Mouse (Mus musculus): ENCODE measurements around the gene Dazap1. TPM values are rescaled to one million over a fixed set of nuclear protein-coding genes. Genes with fewer than 3 reads are reported as not detected.

Gene Dazap1
- polyA plus RNA-seq, 1 experiment from 2014 or later = 45.7 TPM

- ATAC-seq (replicated peaks; ENCODE audit: low FRiP score, low TSS enrichment, low read depth) = no peak
- Histone ChIP-seq H3K9ac (ENCODE audit: low read length) (no peak overlapping the region), H3K27me3 (replicated peaks; ENCODE audit: control insufficient read depth, insufficient read depth, low read length) (no peaks in the 10 kb centered on the region), H3K4me2 (ENCODE audit: low read length) (no peak overlapping the region), H3K9me3 (ENCODE audit: control insufficient read depth, low read length) (no peaks in the 10 kb centered on the region), H3K27ac (ENCODE audit: low read depth) (no peak overlapping the region), H3K36me3 (ENCODE audit: control insufficient read depth, insufficient read depth, low read length) (peaks cover 59% of the 10 kb centered on the region), H3K4me3 (ENCODE audit: low read depth, low read length) (no peak overlapping the region), H3K4me1 (replicated peaks; ENCODE audit: control insufficient read depth, insufficient read depth, low read length) (peaks cover 6% of the 10 kb centered on the region)
- WGBS = 85% methylated on average over 6 of the region's 6 CpGs
- DNase-seq (ENCODE audit: low spot score) = no peak
These were observed 7.7 kb upstream of the Dazap1 start for GRCm38 (mm10) chr10:80253551-80253950.

- WGBS = 94% methylated on average over 26 of the region's 26 CpGs
- no peak overlapping the region for H3K4me2 ChIP-seq (ENCODE audit: low read length)
- DNase-seq (ENCODE audit: low spot score) = no peak
- H3K27ac ChIP-seq (ENCODE audit: low read depth) = no peak overlapping the region
- no peak overlapping the region for H3K4me3 ChIP-seq (ENCODE audit: low read depth, low read length)
- H3K9me3 ChIP-seq (ENCODE audit: control insufficient read depth, low read length) = no peaks in the 10 kb centered on the region
- H3K4me1 ChIP-seq (replicated peaks; ENCODE audit: control insufficient read depth, insufficient read depth, low read length) = peaks cover 10% of the 10 kb centered on the region
- peaks cover 65% of the 10 kb centered on the region for H3K36me3 ChIP-seq (ENCODE audit: control insufficient read depth, insufficient read depth, low read length)
- no peak for ATAC-seq (replicated peaks; ENCODE audit: low FRiP score, low TSS enrichment, low read depth)
- H3K9ac ChIP-seq (ENCODE audit: low read length) = no peak overlapping the region
- H3K27me3 ChIP-seq (replicated peaks; ENCODE audit: control insufficient read depth, insufficient read depth, low read length) = no peaks in the 10 kb centered on the region
These were observed 6.7 kb upstream of the Dazap1 start for GRCm38 (mm10) chr10:80254331-80255297.

DNA sequence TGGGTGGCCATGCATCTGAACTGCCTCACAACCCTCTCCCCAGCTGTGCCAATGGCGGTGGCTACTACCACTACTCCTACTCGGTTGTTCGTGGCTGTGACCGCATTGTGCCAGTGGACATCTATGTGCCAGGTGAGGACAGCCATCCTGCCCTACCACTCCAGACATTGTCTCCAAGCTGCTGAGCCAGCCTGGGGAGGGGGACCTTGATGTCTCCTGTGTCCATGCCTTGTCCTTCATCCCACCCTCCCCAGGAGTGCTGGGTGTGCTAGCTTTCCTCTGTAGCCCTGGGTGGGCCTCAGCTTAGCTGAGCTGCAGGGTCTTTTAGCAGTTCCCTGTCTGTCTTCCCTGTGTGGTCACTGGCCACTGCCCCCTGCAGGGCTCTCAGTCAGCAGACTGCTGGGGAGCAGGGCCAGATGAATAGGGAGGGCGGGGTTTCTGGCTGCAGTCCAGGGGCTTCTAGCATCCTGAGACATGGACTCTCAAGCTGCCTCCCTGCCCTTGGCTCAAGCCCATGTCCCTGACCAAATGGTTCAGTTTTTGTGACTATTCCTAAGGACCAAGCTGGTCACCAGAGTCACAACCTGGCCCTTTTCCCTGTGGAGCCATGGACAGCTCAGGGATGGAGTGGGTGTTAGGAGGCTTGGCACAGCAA, 5.3 kb upstream of the Dazap1 start:
- H3K4me3 ChIP-seq (ENCODE audit: low read depth, low read length) = no peak overlapping the region

DNA sequence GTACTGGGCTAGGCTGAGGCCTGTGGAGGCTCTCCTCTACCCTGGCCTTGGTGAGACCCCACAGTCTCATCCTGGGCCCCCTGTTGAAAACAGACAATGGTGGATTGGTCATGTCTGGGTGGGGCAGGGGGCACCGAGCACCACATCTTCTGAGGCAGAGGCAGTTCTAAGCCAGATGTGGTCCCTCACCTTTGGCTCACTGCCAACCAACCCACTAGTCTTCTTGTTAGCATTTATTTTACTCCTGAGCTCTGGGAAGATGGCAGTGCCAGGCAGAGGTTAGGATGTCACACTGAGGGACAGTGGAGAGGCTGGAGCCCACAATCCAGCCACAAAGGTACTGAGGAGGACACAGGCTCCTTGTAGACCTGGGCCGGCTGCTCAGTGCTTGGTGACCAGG, 3.4 kb upstream of the Dazap1 start:
- no peak overlapping the region for H3K9ac ChIP-seq (ENCODE audit: low read length)
- H3K27me3 ChIP-seq (replicated peaks; ENCODE audit: control insufficient read depth, insufficient read depth, low read length) = no peaks in the 10 kb centered on the region
- ATAC-seq (replicated peaks; ENCODE audit: low FRiP score, low TSS enrichment, low read depth) (no peak), DNase-seq (ENCODE audit: low spot score) (no peak)
- H3K4me3 ChIP-seq (ENCODE audit: low read depth, low read length) = no peak overlapping the region
- H3K4me2 ChIP-seq (ENCODE audit: low read length) = no peak overlapping the region
- H3K4me1 ChIP-seq (replicated peaks; ENCODE audit: control insufficient read depth, insufficient read depth, low read length) = peaks cover 21% of the 10 kb centered on the region
- H3K27ac ChIP-seq (ENCODE audit: low read depth) = no peak overlapping the region
- no peaks in the 10 kb centered on the region for H3K9me3 ChIP-seq (ENCODE audit: control insufficient read depth, low read length)
- WGBS = 69% methylated on average over 2 of the region's 2 CpGs
- H3K36me3 ChIP-seq (ENCODE audit: control insufficient read depth, insufficient read depth, low read length) = peaks cover 59% of the 10 kb centered on the region

More for the DNA sequence above, 5.3 kb upstream of the Dazap1 start:
- peaks cover 16% of the 10 kb centered on the region for H3K4me1 ChIP-seq (replicated peaks; ENCODE audit: control insufficient read depth, insufficient read depth, low read length)
- ATAC-seq (replicated peaks; ENCODE audit: low FRiP score, low TSS enrichment, low read depth) (no peak), DNase-seq (ENCODE audit: low spot score) (no peak)
- H3K9me3 ChIP-seq (ENCODE audit: control insufficient read depth, low read length) = no peaks in the 10 kb centered on the region
- no peak overlapping the region for H3K4me2 ChIP-seq (ENCODE audit: low read length)
- WGBS = 90% methylated on average over 5 of the region's 5 CpGs
- H3K36me3 ChIP-seq (ENCODE audit: control insufficient read depth, insufficient read depth, low read length) = peaks cover 65% of the 10 kb centered on the region
- no peak overlapping the region for H3K9ac ChIP-seq (ENCODE audit: low read length)
- H3K27me3 ChIP-seq (replicated peaks; ENCODE audit: control insufficient read depth, insufficient read depth, low read length) = no peaks in the 10 kb centered on the region
- no peak overlapping the region for H3K27ac ChIP-seq (ENCODE audit: low read depth)

DNA sequence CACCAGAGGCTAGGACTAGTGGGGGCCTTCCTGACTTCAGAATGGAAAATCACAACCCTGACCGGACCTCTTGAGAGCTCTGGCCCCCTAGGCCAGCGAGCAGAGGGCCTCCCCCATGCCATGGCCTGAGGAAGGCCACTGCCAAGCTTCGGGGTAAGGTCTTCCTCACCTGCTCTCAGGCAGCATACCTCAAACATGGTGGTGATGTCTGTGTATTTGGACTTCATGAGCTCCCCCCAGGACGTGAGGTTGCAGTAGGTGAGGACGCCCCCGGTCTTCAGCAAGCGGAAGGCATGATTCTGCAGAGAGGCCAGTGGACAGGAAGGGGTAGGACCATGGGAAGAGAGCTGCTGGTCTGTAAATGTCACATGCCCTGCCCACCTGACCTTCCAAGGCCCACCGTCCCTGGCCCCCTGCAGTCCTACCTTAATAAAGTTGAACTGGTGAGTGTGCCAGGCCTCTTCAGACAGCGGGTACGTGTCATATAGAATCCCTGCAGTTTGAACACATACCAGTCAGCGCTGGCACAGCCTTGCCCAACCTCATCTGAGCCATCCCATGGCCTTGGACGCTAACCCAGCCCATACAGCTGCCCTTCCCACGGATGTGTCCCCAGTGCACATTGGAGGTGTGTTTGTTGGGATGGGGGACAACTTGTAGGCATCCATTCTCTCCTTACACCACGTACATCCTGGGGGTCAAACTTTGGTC, 2.4 kb upstream of the Dazap1 start:
- H3K27me3 ChIP-seq (replicated peaks; ENCODE audit: control insufficient read depth, insufficient read depth, low read length) = no peaks in the 10 kb centered on the region
- H3K4me3 ChIP-seq (ENCODE audit: low read depth, low read length) = no peak overlapping the region
- ATAC-seq (replicated peaks; ENCODE audit: low FRiP score, low TSS enrichment, low read depth) (no peak), DNase-seq (ENCODE audit: low spot score) (no peak)
- peaks cover 50% of the 10 kb centered on the region for H3K36me3 ChIP-seq (ENCODE audit: control insufficient read depth, insufficient read depth, low read length)
- WGBS = 89% methylated on average over 14 of the region's 14 CpGs
- peaks cover 21% of the 10 kb centered on the region for H3K4me1 ChIP-seq (replicated peaks; ENCODE audit: control insufficient read depth, insufficient read depth, low read length)
- H3K9me3 ChIP-seq (ENCODE audit: control insufficient read depth, low read length) = no peaks in the 10 kb centered on the region
- no peak overlapping the region for H3K9ac ChIP-seq (ENCODE audit: low read length)
- no peak overlapping the region for H3K27ac ChIP-seq (ENCODE audit: low read depth)
- H3K4me2 ChIP-seq (ENCODE audit: low read length) = 0 out of 2 replicates have a peak overlapping the region, but pooled peaks have one; percentile 91

GRCm38 (mm10) chr10:80259463-80259805, 1.9 kb upstream of the Dazap1 start:
- no peak for ATAC-seq (replicated peaks; ENCODE audit: low FRiP score, low TSS enrichment, low read depth)
- H3K4me2 ChIP-seq (ENCODE audit: low read length) = peak overlapping the region; percentile 91
- H3K4me1 ChIP-seq (replicated peaks; ENCODE audit: control insufficient read depth, insufficient read depth, low read length) = peaks cover 21% of the 10 kb centered on the region
- H3K27ac ChIP-seq (ENCODE audit: low read depth) = peak overlapping the region; percentile 27; the same call in 1 of the 2 replicates
- no peaks in the 10 kb centered on the region for H3K9me3 ChIP-seq (ENCODE audit: control insufficient read depth, low read length)
- 0 out of 2 replicates have a peak overlapping the region, but pooled peaks have one; percentile 63 for H3K4me3 ChIP-seq (ENCODE audit: low read depth, low read length)
- 78% methylated on average over 6 of the region's 6 CpGs for WGBS
- H3K9ac ChIP-seq (ENCODE audit: low read length) = peak overlapping the region; percentile 50
- DNase-seq (ENCODE audit: low spot score) = no peak
- peaks cover 45% of the 10 kb centered on the region for H3K36me3 ChIP-seq (ENCODE audit: control insufficient read depth, insufficient read depth, low read length)
- H3K27me3 ChIP-seq (replicated peaks; ENCODE audit: control insufficient read depth, insufficient read depth, low read length) = no peaks in the 10 kb centered on the region

- peak overlapping the region; percentile 50 for H3K9ac ChIP-seq (ENCODE audit: low read length)
- peak overlapping the region; percentile 63 for H3K4me3 ChIP-seq (ENCODE audit: low read depth, low read length)
- no peak for ATAC-seq (replicated peaks; ENCODE audit: low FRiP score, low TSS enrichment, low read depth)
- peaks cover 38% of the 10 kb centered on the region for H3K36me3 ChIP-seq (ENCODE audit: control insufficient read depth, insufficient read depth, low read length)
- WGBS = 10% methylated on average over 19 of the region's 19 CpGs
- H3K4me2 ChIP-seq (ENCODE audit: low read length) = peak overlapping the region; percentile 91
- no peaks in the 10 kb centered on the region for H3K27me3 ChIP-seq (replicated peaks; ENCODE audit: control insufficient read depth, insufficient read depth, low read length)
- no peaks in the 10 kb centered on the region for H3K9me3 ChIP-seq (ENCODE audit: control insufficient read depth, low read length)
- DNase-seq (ENCODE audit: low spot score) = no peak
- H3K27ac ChIP-seq (ENCODE audit: low read depth) = peak overlapping the region; percentile 99
- peaks cover 21% of the 10 kb centered on the region for H3K4me1 ChIP-seq (replicated peaks; ENCODE audit: control insufficient read depth, insufficient read depth, low read length)
These were observed 1.2 kb upstream of the Dazap1 start for GRCm38 (mm10) chr10:80259861-80260641.

DNA sequence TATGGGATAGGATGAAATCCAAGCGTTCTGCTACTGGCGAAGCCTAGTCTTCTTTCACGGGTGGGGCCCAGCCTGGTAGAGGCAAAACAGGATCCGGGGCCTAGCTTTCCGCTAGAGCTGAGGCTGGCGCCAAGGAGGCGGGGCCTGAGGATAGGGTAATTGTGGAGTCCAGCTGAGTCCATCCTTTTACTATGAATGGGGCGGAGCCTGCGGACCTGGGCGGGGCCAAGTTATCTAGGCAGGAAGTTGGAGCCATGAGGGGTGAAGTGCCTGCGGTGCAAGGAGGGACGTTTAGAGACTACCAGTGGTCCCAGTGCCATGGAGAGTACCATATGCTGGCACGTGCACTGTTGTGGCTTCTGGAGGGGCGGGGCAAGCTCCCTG, 291 bp downstream of the Dazap1 start:
- under 1% methylated on average over 14 of the region's 14 CpGs for WGBS
- H3K4me1 ChIP-seq (replicated peaks; ENCODE audit: control insufficient read depth, insufficient read depth, low read length) = peaks cover 32% of the 10 kb centered on the region

More for the DNA sequence above, 291 bp downstream of the Dazap1 start:
- Histone ChIP-seq H3K9ac (ENCODE audit: low read length) (peak overlapping the region; percentile 68), H3K27ac (ENCODE audit: low read depth) (peak overlapping the region; percentile 99), H3K27me3 (replicated peaks; ENCODE audit: control insufficient read depth, insufficient read depth, low read length) (no peaks in the 10 kb centered on the region), H3K4me3 (ENCODE audit: low read depth, low read length) (peak overlapping the region; percentile 63), H3K36me3 (ENCODE audit: control insufficient read depth, insufficient read depth, low read length) (peaks cover 23% of the 10 kb centered on the region), H3K9me3 (ENCODE audit: control insufficient read depth, low read length) (no peaks in the 10 kb centered on the region), H3K4me2 (ENCODE audit: low read length) (peak overlapping the region; percentile 91)
- ATAC-seq (replicated peaks; ENCODE audit: low FRiP score, low TSS enrichment, low read depth) = peak; percentile 72
- DNase-seq (ENCODE audit: low spot score) = peak; percentile 98

Measured in intestine, embryonic 14.5 days (tissue).